Mouse (Mus musculus) mammary gland, adult 2 months (tissue): Measurements from ENCODE around the gene Pdzrn3. TPM values are rescaled to one million over a fixed set of nuclear protein-coding genes. Genes with fewer than 3 reads are reported as not detected.

Experiments used
- polyA plus RNA-seq: library from polyadenylated mRNA; depleted of rRNA; stranded (reverse); fragments of >200 nt; gene quantifications from 2 replicates; pipeline ENCODE4 v1.2.3, GENCODE M21; 2012; ENCODE audit warnings: low replicate concordance; rRNA removed

Gene Pdzrn3
- 15.7 and 25.9 TPM in 2 replicates for polyA plus RNA-seq

GRCm38 (mm10) chr6:101377167-101377934 lies at the start of gene Pdzrn3:
Gene Pdzrn3 (minus strand): TSS chr6:101377897.

